Mouse (Mus musculus): Measurements from ENCODE around the gene Ankle1.

Ankle1 gene

DNA sequence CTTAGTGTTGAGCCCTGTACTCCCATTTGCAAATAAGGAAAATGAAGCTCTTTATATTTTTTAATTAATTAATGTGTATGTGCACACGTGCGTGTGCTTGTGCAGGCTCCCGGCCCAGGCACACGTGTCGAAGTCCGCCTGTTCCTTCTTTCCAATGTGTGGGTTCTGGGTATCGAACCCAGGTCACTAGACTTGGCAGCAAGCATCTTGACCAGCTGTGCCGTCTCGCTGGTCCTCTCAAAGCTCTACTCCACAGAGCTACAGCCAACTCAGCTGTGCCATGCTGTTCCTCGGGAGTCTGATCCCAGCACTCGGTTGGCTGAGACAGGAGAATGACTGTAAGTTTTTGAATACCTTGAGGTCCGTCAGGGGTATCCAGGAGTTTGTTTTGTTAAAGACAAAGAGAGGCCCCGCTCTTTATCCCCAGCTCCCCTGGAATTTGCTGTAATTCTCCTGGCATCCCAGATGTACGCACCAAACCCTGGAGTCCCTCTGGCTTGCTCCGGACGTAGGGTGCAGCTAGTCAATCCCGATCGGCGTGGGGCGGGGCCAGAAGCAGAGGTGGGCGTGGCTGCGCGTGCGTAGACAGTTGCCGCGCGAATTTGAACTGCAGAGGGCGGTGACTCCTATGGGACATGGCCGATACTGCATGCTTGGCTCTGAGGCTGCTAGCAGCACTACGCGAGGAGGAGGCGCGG is at the start of gene Ankle1:
TSS of gene Ankle1 (plus strand) at position 610 of the 698 bp plus-strand sequence.
- peak; percentile 96 to 100 for DNase-seq (ENCODE audit: inconsistent age in 2 of 2, low spot score in 1 of 2)

DNA sequence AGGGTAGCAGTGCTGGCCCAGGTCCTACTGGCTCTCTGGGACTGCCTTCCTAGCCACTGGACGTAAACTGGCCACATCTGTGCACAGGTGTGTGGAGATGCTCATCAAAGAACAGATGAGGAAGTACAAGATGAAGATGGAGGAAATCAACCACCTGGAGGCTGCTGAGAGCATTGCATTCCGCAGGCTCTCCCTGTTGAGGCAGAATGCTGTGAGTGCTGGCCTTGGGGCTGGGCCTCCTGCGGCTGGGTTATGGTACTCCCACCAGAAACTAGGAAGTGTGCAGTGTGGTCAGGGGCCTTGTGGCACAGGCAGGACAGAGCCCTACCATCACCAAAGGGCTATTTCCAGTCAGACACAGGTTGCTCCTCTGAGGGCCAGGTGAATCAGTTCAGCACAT is 47.8 kb upstream of the Ankle1 start:
- no peak for DNase-seq (ENCODE audit: inconsistent age in 2 of 2, low spot score in 1 of 2)

DNA sequence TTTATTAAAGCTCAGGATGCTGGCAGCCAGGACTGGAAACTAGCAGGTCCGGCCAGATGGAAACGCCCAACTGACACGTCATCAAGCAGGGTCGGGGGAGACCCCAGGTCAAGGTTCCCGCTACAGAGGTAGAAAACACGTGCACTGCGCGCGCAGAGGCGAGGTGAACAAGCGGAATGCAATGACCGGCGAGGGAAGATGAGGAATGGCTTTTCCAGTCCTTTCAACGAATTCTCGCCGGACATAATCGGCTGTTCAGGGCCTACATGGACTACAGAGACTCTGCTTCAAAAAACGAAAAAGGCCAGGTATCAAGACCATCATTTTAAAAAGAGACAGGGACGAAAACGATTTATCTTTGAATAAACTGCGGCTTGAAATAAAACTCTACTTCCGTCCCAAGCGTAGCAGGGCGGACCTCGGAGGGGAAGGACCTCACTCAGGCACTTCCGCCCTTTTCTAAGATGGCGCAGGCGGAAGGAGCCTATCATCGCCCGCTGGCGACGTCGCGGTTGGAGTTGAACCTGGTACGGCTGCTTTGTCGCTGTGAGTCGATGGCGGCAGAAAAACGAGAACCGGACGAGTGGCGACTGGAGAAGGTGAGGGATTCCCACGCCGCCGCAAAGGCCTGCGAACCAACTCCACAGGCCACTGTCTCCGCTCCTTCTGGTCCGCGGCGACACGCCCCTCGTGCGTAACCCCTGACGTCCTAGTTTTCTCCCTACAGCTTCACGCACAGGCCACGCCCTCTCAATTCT is 38.9 kb upstream of the Ankle1 start, which contains the start of gene Use1:
TSS of gene Use1 (plus strand) at position 78 of the 758 bp plus-strand sequence.
- peak; percentile 97 to 99 for DNase-seq (ENCODE audit: inconsistent age in 2 of 2, low spot score in 1 of 2)

DNA sequence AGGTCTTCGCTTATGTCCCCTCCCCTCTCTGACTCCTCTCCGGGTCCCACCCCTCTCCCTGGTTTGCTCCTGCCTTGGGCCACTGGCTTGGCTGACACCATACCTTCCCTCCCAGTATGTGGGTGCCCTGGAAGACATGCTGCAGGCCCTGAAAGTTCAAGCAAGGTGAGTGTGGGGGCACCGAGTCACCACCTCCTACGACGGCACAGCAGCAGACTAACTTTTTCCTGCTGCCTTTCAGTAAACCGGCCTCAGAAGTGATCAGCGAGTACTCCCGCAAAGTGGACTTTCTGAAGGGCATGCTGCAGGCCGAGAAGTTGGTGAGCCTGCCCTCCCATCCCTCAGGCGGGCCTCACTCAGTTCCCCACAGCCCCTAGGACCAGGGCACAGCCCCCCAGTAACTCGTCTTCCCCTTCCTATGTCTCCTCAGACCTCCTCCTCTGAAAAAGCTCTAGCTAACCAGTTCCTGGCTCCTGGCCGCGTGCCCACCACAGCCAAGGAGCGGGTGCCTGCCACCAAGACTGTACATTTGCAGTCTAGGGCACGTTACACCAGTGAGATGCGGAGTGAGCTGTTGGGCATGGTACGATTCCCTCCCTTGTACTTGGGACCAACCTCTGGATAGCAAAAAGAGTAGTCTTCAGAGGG is 38.2 kb upstream of the Ankle1 start:
- DNase-seq (ENCODE audit: inconsistent age in 2 of 2, low spot score in 1 of 2): peak in 1 of 2 experiments; percentile 68

DNA sequence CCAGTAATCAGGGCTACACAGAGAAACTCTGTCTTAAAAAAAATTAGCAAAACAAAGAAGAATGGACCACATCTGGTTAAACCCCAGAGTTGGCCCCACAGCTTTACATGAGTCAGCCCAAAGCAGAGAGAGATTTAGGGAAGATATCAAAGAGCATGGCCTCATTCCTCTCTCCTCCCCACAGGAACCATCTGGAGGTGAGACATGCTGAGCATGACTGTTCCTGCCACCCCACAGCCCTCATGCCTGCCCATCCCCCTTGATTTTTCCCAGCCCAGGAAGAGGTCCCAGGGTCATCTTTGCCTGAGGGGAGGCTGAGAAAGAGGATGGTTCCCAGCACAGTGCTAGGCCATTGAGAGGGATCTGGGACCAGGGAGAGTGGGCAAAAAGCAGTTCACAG is 37.4 kb upstream of the Ankle1 start:
- DNase-seq (ENCODE audit: inconsistent age in 2 of 2, low spot score in 1 of 2): peak; percentile 53 to 68

DNA sequence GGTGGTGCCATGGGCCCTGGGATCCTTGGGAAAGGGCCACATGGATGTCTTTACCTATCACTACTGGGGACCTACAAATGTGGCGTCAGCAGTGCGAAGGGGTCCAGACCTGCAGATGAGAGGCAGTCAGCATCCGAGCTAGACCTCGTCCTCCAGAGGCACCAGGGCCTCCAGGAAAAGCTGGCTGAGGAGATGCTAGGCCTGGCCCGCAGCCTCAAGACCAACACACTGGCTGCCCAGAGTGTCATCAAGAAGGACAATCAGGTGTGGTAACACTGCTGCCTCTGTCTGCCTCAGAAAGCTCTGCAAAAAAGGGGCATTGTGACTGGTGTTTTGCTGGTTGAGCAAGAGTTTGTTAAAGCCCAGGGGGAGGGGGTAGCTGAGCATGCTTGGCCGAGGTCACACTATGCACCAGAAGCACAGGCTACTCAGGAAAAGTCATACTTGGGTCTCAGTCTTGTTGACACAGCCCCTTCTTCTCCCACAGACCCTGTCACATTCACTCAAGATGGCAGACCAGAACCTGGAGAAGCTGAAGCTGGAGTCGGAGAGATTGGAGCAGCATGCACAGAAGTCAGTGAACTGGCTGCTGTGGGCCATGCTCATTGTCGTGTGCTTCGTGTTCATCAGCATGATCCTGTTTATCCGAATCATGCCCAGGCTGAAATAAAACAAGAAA is 36.6 kb upstream of the Ankle1 start:
- DNase-seq (ENCODE audit: inconsistent age in 2 of 2, low spot score in 1 of 2): peak; percentile 27 to 46

DNA sequence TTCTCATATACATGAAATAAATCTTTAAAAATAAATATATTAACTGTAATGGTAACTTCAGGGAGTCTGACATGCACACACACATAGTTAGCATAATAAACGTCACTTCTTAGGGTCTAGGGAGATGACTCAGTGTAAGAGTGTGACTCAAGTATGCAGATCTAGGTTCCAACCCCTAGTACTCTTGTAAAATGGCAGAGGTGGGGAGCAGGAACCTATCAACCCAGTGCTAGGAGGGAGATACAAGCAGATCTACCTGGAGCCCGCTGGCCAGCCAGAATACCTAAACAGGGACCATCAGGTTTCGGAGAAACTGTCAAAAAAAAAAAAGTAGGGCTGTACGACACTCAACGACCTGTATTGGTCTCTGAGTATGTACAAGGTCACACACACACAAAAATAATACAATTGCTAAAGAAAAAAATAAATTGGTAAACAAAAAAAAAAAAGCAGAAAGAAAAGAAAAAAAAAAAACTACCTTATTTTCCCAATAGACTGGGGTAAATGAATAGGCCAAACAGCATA is 35.0 kb upstream of the Ankle1 start:
- DNase-seq (ENCODE audit: inconsistent age in 2 of 2, low spot score in 1 of 2): peak in 1 of 2 experiments; percentile 73

DNA sequence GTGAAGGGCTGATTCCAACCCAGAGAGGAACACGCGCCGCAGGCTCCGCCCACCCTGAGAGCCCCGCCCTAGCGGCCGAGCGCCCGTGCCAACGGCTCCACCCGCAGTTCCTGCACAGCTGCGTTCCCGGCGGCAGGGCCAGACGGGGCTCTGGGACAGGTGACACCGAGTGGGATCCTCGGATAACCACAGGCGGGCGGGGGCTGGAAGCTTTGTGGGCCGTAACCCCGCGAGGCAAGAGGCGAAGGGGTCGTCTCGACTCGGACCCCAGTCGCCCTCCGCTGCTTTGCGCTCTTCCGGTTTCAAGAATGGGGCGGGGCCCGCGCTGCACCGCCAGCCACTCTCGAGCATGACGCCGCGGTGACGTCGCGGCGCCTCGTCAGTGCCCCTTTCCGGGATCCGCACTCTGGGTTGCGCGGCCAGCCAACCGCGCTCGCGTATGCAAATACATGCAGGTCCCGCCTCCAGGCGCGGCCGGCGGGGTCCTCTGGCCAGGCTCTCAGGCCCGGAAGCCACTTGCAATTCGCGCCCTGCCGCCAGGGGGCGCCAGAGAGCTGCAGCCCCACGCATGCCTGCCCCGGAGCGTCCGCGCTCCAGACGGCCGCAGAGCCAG is 34.5 kb upstream of the Ankle1 start, which contains the start of gene Ocel1:
TSS of gene Ocel1 (plus strand) at position 63 of the 613 bp plus-strand sequence.
- DNase-seq (ENCODE audit: inconsistent age in 2 of 2, low spot score in 1 of 2): peak; percentile 99

DNA sequence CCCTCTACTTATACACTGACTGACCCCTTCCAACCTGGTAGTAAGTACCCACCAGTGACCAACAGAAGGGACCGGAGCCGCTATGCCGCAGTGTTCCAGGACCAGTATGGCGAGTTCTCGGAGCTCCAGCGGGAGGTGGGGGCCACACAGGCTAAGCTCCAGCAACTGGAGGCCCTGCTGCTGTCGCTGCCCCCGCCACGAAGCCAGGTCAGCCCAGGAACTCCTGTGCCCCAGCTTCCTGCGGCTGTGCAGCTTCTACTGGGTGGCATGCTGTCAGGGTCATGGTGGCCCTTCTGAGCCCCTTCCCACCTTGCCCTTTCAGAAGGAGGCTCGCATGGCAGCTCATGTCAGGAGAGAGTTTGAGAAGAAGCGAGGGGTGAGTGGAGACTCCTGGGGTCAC is 33.4 kb upstream of the Ankle1 start:
- DNase-seq (ENCODE audit: inconsistent age in 2 of 2, low spot score in 1 of 2): peak; percentile 56 to 64

DNA sequence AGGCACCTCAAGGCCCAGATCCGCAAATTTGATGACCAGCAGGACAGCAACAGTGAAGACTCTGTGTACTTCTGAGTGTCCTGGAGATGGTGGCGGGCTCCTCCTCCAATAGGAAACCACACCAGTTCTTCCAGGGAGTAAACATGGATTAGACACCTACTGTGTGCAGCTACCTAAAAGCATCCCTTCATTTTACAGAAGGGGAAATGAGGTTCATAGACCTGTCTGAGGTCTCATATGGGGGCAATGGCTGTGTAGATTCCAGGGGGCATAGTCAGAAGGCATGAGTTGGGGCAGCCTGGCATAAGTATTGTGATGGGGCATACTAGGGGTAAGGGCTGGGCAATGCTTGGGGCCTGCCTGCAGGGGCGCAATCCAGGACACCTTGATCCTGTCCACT is 32.8 kb upstream of the Ankle1 start:
- DNase-seq (ENCODE audit: inconsistent age in 2 of 2, low spot score in 1 of 2): no peak

DNA sequence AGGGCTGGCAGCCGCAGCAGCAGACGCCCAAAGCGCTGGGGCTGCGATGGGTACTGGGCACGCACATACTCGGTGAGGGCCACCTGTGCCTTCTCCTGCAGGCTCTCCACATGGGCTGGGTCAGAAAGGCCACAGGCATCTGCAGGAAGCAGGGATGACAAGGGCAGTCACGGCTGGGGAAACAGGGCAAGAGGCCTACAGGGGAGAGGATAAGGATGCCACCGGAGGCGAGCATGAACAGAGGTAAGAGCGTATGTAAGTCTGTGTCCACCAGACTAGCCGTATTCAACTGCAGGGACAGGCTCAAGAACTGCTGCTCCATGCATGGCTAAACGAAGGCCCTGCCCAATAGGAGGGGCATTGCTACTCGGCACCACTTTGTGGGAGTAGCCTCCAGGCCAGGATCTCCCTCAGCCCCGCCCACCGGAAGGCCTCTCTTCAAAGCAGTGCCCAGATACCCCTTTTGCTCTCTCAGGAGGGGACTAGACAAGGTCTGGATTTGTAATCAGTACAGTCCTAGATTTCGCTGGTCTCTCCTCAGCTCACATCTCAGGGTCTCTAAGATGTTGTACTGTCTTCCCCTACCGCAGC is 31.1 kb upstream of the Ankle1 start:
- peak; percentile 49 to 68 for DNase-seq (ENCODE audit: inconsistent age in 2 of 2, low spot score in 1 of 2)

DNA sequence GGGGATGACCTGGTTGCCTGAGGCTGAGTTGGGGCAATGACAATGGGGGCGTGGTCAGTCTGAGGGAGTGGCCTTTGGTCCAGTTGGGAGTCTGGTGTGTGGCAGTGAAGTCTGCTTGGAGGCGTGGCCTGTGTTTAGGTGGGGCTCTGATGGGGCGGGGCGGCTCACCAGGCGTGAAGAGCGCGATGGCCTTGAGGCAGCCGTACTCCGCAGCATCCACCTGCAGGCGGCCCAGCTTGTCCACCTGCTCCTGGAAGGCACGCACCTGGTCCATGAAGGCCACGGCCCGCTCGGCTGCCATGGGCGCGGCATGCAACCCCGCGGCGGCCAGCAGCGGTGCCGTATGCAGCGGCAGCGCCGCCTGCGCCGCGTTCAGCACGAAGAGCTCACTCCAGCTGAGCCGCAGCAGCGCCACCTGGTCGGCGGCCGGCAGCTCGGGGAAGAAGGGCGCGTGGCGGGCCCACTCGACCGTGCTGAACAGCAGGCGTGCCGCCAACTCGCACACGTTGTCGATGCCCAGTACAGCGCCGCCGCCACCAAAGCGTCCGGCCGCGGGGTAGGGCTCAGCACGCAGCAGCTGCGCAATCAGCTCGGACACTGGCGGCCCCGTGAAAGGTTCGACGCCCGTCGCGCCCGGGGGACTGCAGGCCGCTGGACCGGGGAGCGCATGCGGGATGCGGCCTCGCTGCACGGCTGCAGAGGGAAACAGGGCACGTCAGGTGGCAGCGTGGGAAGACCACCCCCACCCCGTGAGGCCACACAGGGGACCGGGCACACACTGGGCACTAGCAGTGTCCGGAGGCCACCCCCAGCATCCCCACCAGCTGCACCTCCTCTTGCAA is 30.0 kb upstream of the Ankle1 start:
- DNase-seq (ENCODE audit: inconsistent age in 2 of 2, low spot score in 1 of 2): peak; percentile 86 to 92

DNA sequence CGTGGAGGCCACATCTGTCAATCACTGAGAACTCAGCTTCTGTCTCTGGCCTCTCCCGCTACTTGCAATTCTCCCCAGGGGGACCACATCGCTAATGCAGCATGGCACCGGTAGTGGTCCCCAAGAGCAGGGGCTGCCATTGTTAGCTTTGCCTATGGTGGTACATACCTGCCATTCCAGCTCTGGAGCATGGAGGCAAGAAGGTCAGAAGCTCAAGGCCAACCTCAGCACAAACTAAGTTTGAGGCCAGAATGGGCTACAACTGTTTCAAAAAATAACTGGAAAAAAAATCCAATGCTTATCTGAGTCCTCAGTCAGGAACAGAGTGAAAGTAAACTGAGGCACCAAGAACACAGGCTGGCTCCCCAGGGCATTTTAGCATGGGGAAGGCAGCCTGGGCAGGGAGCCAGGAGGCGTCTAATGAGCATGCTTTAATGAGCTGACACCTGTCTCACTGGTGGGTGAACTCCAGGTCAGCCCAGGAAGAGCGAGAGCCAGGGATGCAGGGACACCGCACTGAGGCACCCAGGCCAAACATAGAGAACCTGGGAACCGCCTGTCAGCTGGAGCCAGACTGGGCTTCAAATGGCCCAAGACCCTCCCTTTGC is 29.3 kb upstream of the Ankle1 start:
- DNase-seq (ENCODE audit: inconsistent age in 2 of 2, low spot score in 1 of 2): peak; percentile 33 to 57

DNA sequence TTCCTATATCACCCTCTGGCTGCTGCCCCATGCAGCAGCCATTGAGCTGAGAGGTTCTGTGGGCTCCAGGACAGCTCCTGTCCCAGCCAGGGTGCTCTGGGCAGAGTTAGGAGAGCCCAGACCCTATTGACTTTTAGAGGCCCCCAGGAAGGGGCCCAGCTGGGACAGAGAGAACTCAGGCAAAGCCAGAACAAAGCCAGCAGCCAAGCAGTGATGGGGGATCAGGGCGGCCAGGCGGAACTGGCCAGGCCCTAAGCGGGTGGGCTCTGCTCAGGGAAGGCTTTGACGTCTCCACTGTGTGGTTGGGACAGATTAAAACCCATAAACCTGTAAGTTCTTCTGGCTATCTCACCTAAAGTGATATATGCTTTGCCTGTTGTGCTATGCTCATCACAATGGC is 26.8 kb upstream of the Ankle1 start:
- DNase-seq (ENCODE audit: inconsistent age in 2 of 2, low spot score in 1 of 2): no peak

DNA sequence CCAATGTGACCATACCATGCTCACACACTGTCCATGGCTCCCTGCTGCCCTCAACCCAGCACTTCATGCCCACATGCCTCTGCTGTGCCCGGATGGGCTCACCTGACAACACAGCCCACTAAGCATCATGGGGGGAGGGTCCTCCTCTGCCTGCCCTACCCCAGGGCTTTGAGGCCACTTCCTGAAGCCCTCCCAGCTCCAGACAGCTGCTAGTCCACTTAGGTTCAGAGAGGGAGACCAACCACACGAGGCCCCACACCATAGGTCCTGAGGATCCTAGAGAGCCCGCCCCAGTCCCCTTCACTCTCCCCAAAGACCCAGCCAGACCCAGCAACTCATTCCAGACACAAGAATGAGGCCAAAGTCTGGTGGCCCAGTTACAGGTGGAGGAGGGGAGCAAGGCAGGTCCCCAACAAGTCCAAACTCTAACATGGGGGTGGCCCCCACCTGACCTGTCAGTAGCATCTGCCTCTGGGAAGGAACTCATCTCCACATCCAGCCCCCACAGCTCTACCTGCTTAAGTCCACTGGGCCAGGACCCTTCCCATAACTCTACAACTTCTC is 26.2 kb upstream of the Ankle1 start:
- DNase-seq (ENCODE audit: inconsistent age in 2 of 2, low spot score in 1 of 2): peak; percentile 38 to 46

DNA sequence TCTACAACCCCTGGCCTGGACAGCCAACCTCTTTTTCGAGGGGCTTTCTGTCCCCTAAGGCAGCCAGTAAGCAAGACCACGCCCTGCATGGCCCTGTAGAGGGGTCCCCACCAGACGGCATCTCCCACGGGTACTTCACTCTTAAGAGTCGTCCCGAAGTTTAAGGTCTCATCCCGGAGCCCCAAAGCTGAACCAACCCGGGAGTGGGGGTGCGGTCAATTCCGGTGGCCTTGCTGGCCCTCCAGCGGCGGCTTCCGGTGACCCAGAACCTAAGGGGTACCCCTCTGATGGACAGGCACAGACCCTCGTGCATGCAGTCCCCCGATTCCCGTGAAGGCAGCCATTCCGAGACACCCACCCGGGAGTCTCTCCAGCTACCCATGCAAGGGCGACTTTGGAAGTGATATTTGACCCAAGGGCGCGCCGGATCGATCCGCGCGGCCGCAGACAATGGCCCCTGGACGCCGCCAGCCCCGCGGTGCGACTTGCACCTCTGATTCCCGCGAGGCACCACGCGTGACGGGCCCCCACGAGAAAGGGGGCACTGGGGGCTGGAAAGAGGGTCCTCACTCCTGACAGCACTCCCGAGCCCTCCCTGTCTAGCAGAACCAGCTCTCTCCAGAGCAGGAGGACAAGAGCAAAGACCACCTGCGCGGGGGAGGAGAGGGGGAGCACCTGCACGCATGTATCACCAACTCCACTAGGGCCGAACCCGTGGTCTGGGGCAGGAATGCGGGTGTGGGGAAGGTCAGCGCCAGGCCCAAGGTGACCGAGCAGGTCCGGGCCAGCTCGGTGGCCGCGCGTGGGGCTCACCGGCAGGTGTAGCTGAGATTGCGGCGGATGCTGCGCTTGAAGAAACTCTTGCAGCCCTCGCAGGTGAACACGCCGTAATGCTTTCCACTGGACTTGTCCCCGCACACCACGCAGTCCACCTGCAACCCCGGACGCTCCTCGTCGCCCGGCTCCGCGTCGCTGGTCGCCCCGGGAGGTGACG is 25.3 kb upstream of the Ankle1 start:
- peak; percentile 56 to 80 for DNase-seq (ENCODE audit: inconsistent age in 2 of 2, low spot score in 1 of 2)

DNA sequence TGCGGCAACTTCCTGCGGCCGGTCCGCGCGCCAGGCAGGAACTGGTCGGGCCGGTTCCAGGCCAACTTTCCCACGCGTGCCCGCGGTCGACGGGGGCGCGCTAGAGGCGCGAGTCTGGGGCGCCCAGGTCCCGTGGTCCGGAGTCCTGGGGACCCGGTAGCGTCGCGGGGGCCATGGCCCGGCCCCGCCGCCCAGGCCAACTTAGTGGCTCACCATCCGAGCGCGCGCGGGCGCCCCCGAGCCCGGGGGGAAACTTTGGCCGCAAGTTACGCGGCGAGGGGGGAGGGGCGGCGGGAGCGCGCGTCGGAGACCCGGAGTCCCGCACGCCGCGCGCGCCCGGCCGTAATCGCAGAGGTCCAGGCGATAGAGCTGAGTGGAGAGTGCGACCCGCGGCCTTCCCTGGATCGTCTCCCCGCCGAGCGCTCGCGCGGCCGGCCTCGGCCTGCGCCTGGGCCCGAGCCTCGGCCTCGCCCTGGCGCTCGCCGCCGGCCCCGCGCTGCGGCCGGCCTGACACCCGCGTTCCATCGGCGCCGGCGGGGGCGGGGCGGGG is 24.3 kb upstream of the Ankle1 start, which contains the start of gene Nr2f6:
TSS of gene Nr2f6 (minus strand) at position 540 of the 550 bp plus-strand sequence.
- DNase-seq (ENCODE audit: inconsistent age in 2 of 2, low spot score in 1 of 2): peak; percentile 82 to 96

All from adrenal gland, adult (tissue).